Mouse (Mus musculus): ENCODE measurements around the gene Rfc2. TPM values are rescaled to one million over a fixed set of nuclear protein-coding genes. Genes with fewer than 3 reads are reported as not detected.

The Rfc2 gene
- total RNA-seq, 2 experiments from 2014 or later = 56.1 to 61.2 TPM

GRCm38 (mm10) chr5:134560450-134561171 is 20.6 kb upstream of the Rfc2 start:
- intact Hi-C loops (cut with DNase I) = no loop called here
- no peak for DNase-seq (ENCODE audit: low spot score in 2 of 2)

- intact Hi-C loops (cut with DNase I) = no loop called here
- DNase-seq (ENCODE audit: low spot score in 2 of 2) = no peak
Observed at GRCm38 (mm10) chr5:134564272-134564671, 16.9 kb upstream of the Rfc2 start.

- intact Hi-C loops (cut with DNase I) = no loop called here
- no peak for DNase-seq (ENCODE audit: low spot score in 2 of 2)
Observed at GRCm38 (mm10) chr5:134565696-134566095, 15.5 kb upstream of the Rfc2 start.

- no peak for DNase-seq (ENCODE audit: low spot score in 2 of 2)
- intact Hi-C loops (cut with DNase I) = no loop called here
Observed at GRCm38 (mm10) chr5:134567445-134567844, 13.7 kb upstream of the Rfc2 start.

GRCm38 (mm10) chr5:134568030-134568429 is 13.1 kb upstream of the Rfc2 start:
- intact Hi-C loops (cut with DNase I) = no loop called here
- no peak for DNase-seq (ENCODE audit: low spot score in 2 of 2)

GRCm38 (mm10) chr5:134568964-134569491 is 12.1 kb upstream of the Rfc2 start:
- DNase-seq (ENCODE audit: low spot score in 2 of 2) = peak in 1 of 2 experiments; percentile 62
- intact Hi-C loops (cut with DNase I) = no loop called here

GRCm38 (mm10) chr5:134571730-134572507 is 9.2 kb upstream of the Rfc2 start:
- intact Hi-C loops (cut with DNase I) = loop anchor here (1.0 kb wide), 1 partner anchor 20 kb away; the partner anchor contains the start of gene Clip2

GRCm38 (mm10) chr5:134572508-134573214 is 8.5 kb upstream of the Rfc2 start:
- intact Hi-C loops (cut with DNase I) = no loop called here
- no peak for DNase-seq (ENCODE audit: low spot score in 2 of 2)

More at GRCm38 (mm10) chr5:134571730-134572507, 9.2 kb upstream of the Rfc2 start:
- peak; percentile 32 to 64 for DNase-seq (ENCODE audit: low spot score in 2 of 2)

GRCm38 (mm10) chr5:134575833-134576232 is 5.3 kb upstream of the Rfc2 start:
- no peak for DNase-seq (ENCODE audit: low spot score in 2 of 2)
- intact Hi-C loops (cut with DNase I) = no loop called here

GRCm38 (mm10) chr5:134576517-134577220 is 4.5 kb upstream of the Rfc2 start:
- DNase-seq (ENCODE audit: low spot score in 2 of 2) = no peak
- intact Hi-C loops (cut with DNase I) = no loop called here

GRCm38 (mm10) chr5:134577534-134577933 is 3.6 kb upstream of the Rfc2 start:
- intact Hi-C loops (cut with DNase I) = no loop called here
- no peak for DNase-seq (ENCODE audit: low spot score in 2 of 2)

- intact Hi-C loops (cut with DNase I) = no loop called here
- DNase-seq (ENCODE audit: low spot score in 2 of 2) = no peak
Observed at GRCm38 (mm10) chr5:134579135-134579534, 2.0 kb upstream of the Rfc2 start.

GRCm38 (mm10) chr5:134582221-134582907 is 1.2 kb downstream of the Rfc2 start:
- intact Hi-C loops (cut with DNase I) = no loop called here
- peak; percentile 95 to 98 for DNase-seq (ENCODE audit: low spot score in 2 of 2)

GRCm38 (mm10) chr5:134583006-134583883 is 2.1 kb downstream of the Rfc2 start:
- no peak for DNase-seq (ENCODE audit: low spot score in 2 of 2)

GRCm38 (mm10) chr5:134583884-134584213 is 2.7 kb downstream of the Rfc2 start:
- DNase-seq (ENCODE audit: low spot score in 2 of 2) = no peak
- intact Hi-C loops (cut with DNase I) = no loop called here

More at GRCm38 (mm10) chr5:134583006-134583883, 2.1 kb downstream of the Rfc2 start:
- intact Hi-C loops (cut with DNase I) = no loop called here

GRCm38 (mm10) chr5:134584798-134585197 is 3.6 kb downstream of the Rfc2 start:
- intact Hi-C loops (cut with DNase I) = no loop called here
- DNase-seq (ENCODE audit: low spot score in 2 of 2) = no peak

- no peak for DNase-seq (ENCODE audit: low spot score in 2 of 2)
- intact Hi-C loops (cut with DNase I) = loop anchor here (10.0 kb wide), 1 partner anchor 215 kb away; no protein-coding TSS in a partner anchor
Observed at GRCm38 (mm10) chr5:134589900-134590299, 8.7 kb downstream of the Rfc2 start.
